Mouse (Mus musculus) heart, embryonic 11.5 days (tissue): ENCODE results near the gene Zfp871. TPM values are rescaled to one million over a fixed set of nuclear protein-coding genes. Genes with fewer than 3 reads are reported as not detected.

Source experiments
- polyA plus RNA-seq: library from polyadenylated mRNA; unstranded; fragments of >200 nt; fragmentation: Nextera tagmentation; extraction: Ambion mirVana; gene quantifications from 2 replicates; pipeline ENCODE4 v1.2.1, GENCODE M21; 2014

Gene Zfp871
- polyA plus RNA-seq, 1 experiment from 2014 or later, result 35.0 TPM

Other genes with a start within 250 kb of the Zfp871 start
- not detected in 2 replicates for gene Cyp4f37, start 167.0 kb downstream of the Zfp871 start, polyA plus RNA-seq
- gene Cyp4f40, start 129.4 kb downstream of the Zfp871 start, polyA plus RNA-seq, result not detected in 2 replicates
- 0.19 TPM in 1 of 2 replicates, not detected in the other for gene Cyp4f15, start 102.7 kb downstream of the Zfp871 start, polyA plus RNA-seq
- 1.00 and 2.1 TPM in 2 replicates for gene Zfp811, start 21.6 kb upstream of the Zfp871 start, polyA plus RNA-seq
- 8.0 and 10.5 TPM in 2 replicates for gene Zfp799, start 42.0 kb upstream of the Zfp871 start, polyA plus RNA-seq
- gene Zfp870, start 103.4 kb upstream of the Zfp871 start, polyA plus RNA-seq, result 4.8 and 5.9 TPM in 2 replicates
- not detected in 2 replicates for gene Cyp4f14, start 129.1 kb upstream of the Zfp871 start, polyA plus RNA-seq
- gene Cyp4f13, start 159.1 kb upstream of the Zfp871 start, polyA plus RNA-seq, result 7.4 and 9.0 TPM in 2 replicates
- gene Zfp472, start 177.5 kb upstream of the Zfp871 start, polyA plus RNA-seq, result 5.9 and 7.4 TPM in 2 replicates
- 8.8 and 11.3 TPM in 2 replicates for gene Zfp952, start 204.8 kb upstream of the Zfp871 start, polyA plus RNA-seq
- 7.4 and 8.4 TPM in 2 replicates for gene Zfp763, start 245.1 kb upstream of the Zfp871 start, polyA plus RNA-seq